Mouse (Mus musculus): ENCODE measurements around the gene Ehd1.

Gene Ehd1

GRCm38 (mm10) chr19:6276426-6277421, at the start of gene Ehd1:
Gene Ehd1, plus strand, starts transcription at chr19:6276725.
- DNase-seq = peak; percentile 91 to 94

GRCm38 (mm10) chr19:6226763-6227162, 49.8 kb upstream of the Ehd1 start:
- no peak for DNase-seq

GRCm38 (mm10) chr19:6227864-6228263, 48.7 kb upstream of the Ehd1 start:
- DNase-seq = no peak

GRCm38 (mm10) chr19:6230411-6230810, 46.1 kb upstream of the Ehd1 start:
- DNase-seq = no peak

- no peak for DNase-seq
Observed at GRCm38 (mm10) chr19:6231036-6231435, 45.5 kb upstream of the Ehd1 start.

GRCm38 (mm10) chr19:6233647-6234046, 42.9 kb upstream of the Ehd1 start:
- DNase-seq = no peak

GRCm38 (mm10) chr19:6234337-6235083, 42.0 kb upstream of the Ehd1 start:
- peak in 1 of 2 experiments; percentile 36 for DNase-seq

- peak; percentile 98 to 99 for DNase-seq
Observed at GRCm38 (mm10) chr19:6235084-6236052, 41.2 kb upstream of the Ehd1 start, which contains the start of gene Ppp2r5b. Gene Ppp2r5b, minus strand, starts transcription at chr19:6235872.

- DNase-seq = peak; percentile 85 to 88
Observed at GRCm38 (mm10) chr19:6236053-6236441, 40.5 kb upstream of the Ehd1 start.

GRCm38 (mm10) chr19:6236842-6237241, 39.7 kb upstream of the Ehd1 start:
- no peak for DNase-seq

- DNase-seq = no peak
Observed at GRCm38 (mm10) chr19:6238740-6239139, 37.8 kb upstream of the Ehd1 start.

- no peak for DNase-seq
Observed at GRCm38 (mm10) chr19:6240136-6240535, 36.4 kb upstream of the Ehd1 start.

GRCm38 (mm10) chr19:6240725-6241124, 35.8 kb upstream of the Ehd1 start:
- no peak for DNase-seq

- peak; percentile 97 to 99 for DNase-seq
Observed at GRCm38 (mm10) chr19:6241274-6242107, 35.0 kb upstream of the Ehd1 start, which contains the start of gene Atg2a. Gene Atg2a, plus strand, starts transcription at chr19:6241668.

GRCm38 (mm10) chr19:6242281-6242680, 34.2 kb upstream of the Ehd1 start:
- DNase-seq = peak; percentile 53 to 67

GRCm38 (mm10) chr19:6243226-6243625, 33.3 kb upstream of the Ehd1 start:
- DNase-seq = no peak

GRCm38 (mm10) chr19:6245806-6246205, 30.7 kb upstream of the Ehd1 start:
- no peak for DNase-seq

- DNase-seq = no peak
Observed at GRCm38 (mm10) chr19:6247526-6248300, 28.8 kb upstream of the Ehd1 start.

GRCm38 (mm10) chr19:6253021-6253420, 23.5 kb upstream of the Ehd1 start:
- DNase-seq = no peak

GRCm38 (mm10) chr19:6260428-6260827, 16.1 kb upstream of the Ehd1 start:
- DNase-seq = peak in 1 of 2 experiments; percentile 44

Measured in thymus, postnatal 36 days (tissue).